Mouse (Mus musculus): ENCODE measurements around the gene Camkmt.

DNA sequence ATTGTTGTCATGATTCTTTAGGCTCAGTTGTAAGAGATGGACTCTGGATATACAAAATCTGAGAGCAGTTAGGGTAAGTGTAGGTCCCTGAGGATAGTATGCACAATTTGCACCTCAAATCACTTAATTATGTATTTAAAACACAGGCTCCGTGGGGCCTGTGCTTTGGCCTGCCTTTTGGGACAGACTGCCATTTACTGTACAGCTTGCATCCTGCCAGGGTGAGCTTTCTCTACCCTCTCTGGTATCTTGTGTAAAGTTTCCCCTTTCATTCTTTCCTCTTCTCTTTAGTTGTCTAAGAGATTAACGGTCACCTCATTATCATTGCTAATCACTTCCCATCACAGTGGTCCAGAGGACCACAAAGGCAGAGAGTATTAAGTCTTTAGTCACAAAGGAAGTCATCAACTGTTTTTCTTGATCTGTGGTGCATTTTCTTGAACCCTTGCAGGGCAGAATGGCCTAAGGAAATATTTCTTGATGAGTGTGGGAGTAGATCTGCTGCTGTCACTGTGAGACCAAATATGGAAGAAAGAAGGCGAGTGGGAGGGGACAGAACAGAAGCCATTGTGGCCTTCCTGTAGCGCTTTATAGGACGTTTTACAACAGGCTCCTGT, 52.3 kb downstream of the Camkmt start:
- TF ChIP-seq POLR2A (IDR thresholded peaks at IDR 0.05; ENCODE audit: borderline replicate concordance, extremely low read depth, insufficient read depth, insufficient read length, poor library complexity, severe bottlenecking), result no peak
- TF ChIP-seq CTCF (IDR thresholded peaks at IDR 0.05; ENCODE audit: borderline replicate concordance, extremely low read depth, insufficient read depth, insufficient read length), result no peak

Data from brain, embryonic 14.5 days (tissue).